Mouse (Mus musculus) kidney, embryonic 14.5 days (tissue): ENCODE measurements around the gene Urgcp. TPM values are rescaled to one million over a fixed set of nuclear protein-coding genes. Genes with fewer than 3 reads are reported as not detected.

Experiments
- ATAC-seq: fragments of 200-750 bp; cut with Nextera tagmentation; 2 replicates; pipeline ENCODE4 v1.8.0; 2017; ENCODE audit warnings: moderate number of reproducible peaks, mild to moderate bottlenecking, moderate TSS enrichment, moderate library complexity; ENCODE audit not compliant: low FRiP score, low TSS enrichment
- H3K27ac ChIP-seq: fragments of 300-500 bp; sonication (generic); 2 replicates; pipeline ENCODE4 v1.5.1; 2014; ENCODE audit warnings: low read depth, mild to moderate bottlenecking, low read length, moderate library complexity, mixed read lengths
- H3K27me3 ChIP-seq: fragments of 300-500 bp; sonication (generic); 2 replicates; pipeline ENCODE4 v1.6.1; 2014; ENCODE audit warnings: mild to moderate bottlenecking, low read length; ENCODE audit not compliant: control insufficient read depth, insufficient read depth
- H3K36me3 ChIP-seq: fragments of 300-500 bp; sonication (generic); 2 replicates; pipeline ENCODE4 v1.6.1; 2014; ENCODE audit warnings: low read length, mixed read lengths; ENCODE audit not compliant: control insufficient read depth, insufficient read depth
- H3K4me1 ChIP-seq: fragments of 300-500 bp; sonication (generic); 2 replicates; pipeline ENCODE4 v1.6.1; 2014; ENCODE audit warnings: low read length, mixed read lengths; ENCODE audit not compliant: control insufficient read depth, insufficient read depth
- H3K4me2 ChIP-seq: fragments of 300-500 bp; sonication (generic); replicated peaks from 2 replicates; pipeline ENCODE4 v1.6.1; 2014; ENCODE audit warnings: low read depth, mild to moderate bottlenecking, low read length
- H3K4me3 ChIP-seq: fragments of 300-500 bp; sonication (generic); 2 replicates; pipeline ENCODE4 v1.5.1; 2014; ENCODE audit warnings: mild to moderate bottlenecking, low read length
- H3K9ac ChIP-seq: fragments of 300-500 bp; sonication (generic); 2 replicates; pipeline ENCODE4 v1.6.1; 2014; ENCODE audit warnings: low read depth, mild to moderate bottlenecking, low read length, moderate library complexity
- H3K9me3 ChIP-seq: fragments of 300-500 bp; sonication (generic); 2 replicates; pipeline ENCODE4 v1.6.1; 2016; ENCODE audit warnings: low read length; ENCODE audit not compliant: control insufficient read depth
- WGBS: fragments of 180-500 bp; shearing (Covaris S2); extraction: QIAGEN DNeasy Blood & Tissue Kit; methylation state at CpG from one replicate; pipeline ENCODE4 v1.1.7; 2014; 5-methylcytosine and 5-hydroxymethylcytosine counted together
- polyA plus RNA-seq: library from polyadenylated mRNA; unstranded; fragments of >200 nt; fragmentation: Nextera tagmentation; extraction: Ambion mirVana; gene quantifications from 2 replicates; pipeline ENCODE4 v1.2.1, GENCODE M21; 2014

Gene Urgcp
- polyA plus RNA-seq, 1 experiment from 2014 or later, result 15.1 TPM

- peak overlapping the region; percentile 17 for H3K27ac ChIP-seq
- no peaks in the 10 kb centered on the region; the same call in 1 of the 2 replicates for H3K36me3 ChIP-seq
- ATAC-seq, result 0 out of 2 replicates have a peak, but pooled peaks have one; percentile 24
- no peaks in the 10 kb centered on the region for H3K9me3 ChIP-seq
- WGBS, result 17% methylated on average over 6 of the region's 6 CpGs
- H3K4me2 ChIP-seq, result peak overlapping the region; percentile 81
- peaks cover 7% of the 10 kb centered on the region; the same call in 1 of the 2 replicates for H3K4me1 ChIP-seq
- peak overlapping the region; percentile 64 for H3K4me3 ChIP-seq
- H3K9ac ChIP-seq, result peak overlapping the region; percentile 35; the same call in 1 of the 2 replicates
- H3K27me3 ChIP-seq, result no peaks in the 10 kb centered on the region
Measured at GRCm38 (mm10) chr11:5762633-5762982, 432 bp upstream of the Urgcp start.

GRCm38 (mm10) chr11:5753755-5754154, 8.4 kb downstream of the Urgcp start:
- H3K27ac ChIP-seq, result no peak overlapping the region
- no peaks in the 10 kb centered on the region for H3K4me1 ChIP-seq
- H3K4me3 ChIP-seq, result no peak overlapping the region
- ATAC-seq, result no peak
- WGBS, result 72% methylated on average over 2 of the region's 2 CpGs
- H3K9ac ChIP-seq, result no peak overlapping the region
- H3K9me3 ChIP-seq, result peaks cover 7% of the 10 kb centered on the region
- H3K36me3 ChIP-seq, result no peaks in the 10 kb centered on the region; the same call in 1 of the 2 replicates
- no peak overlapping the region for H3K4me2 ChIP-seq
- H3K27me3 ChIP-seq, result no peaks in the 10 kb centered on the region

GRCm38 (mm10) chr11:5744951-5745350, 17.2 kb downstream of the Urgcp start:
- Histone ChIP-seq H3K9me3 (no peaks in the 10 kb centered on the region), H3K4me3 (no peak overlapping the region), H3K9ac (no peak overlapping the region), H3K4me2 (no peak overlapping the region), H3K4me1 (peaks cover 3% of the 10 kb centered on the region; the same call in 1 of the 2 replicates), H3K27ac (no peak overlapping the region), H3K36me3 (no peaks in the 10 kb centered on the region), H3K27me3 (no peaks in the 10 kb centered on the region)
- 84% methylated on average over 2 of the region's 2 CpGs for WGBS
- ATAC-seq, result no peak

- no peak overlapping the region for H3K27ac ChIP-seq
- no peak overlapping the region for H3K4me3 ChIP-seq
- H3K9ac ChIP-seq, result no peak overlapping the region
- H3K36me3 ChIP-seq, result no peaks in the 10 kb centered on the region
- ATAC-seq, result no peak
- no peaks in the 10 kb centered on the region for H3K9me3 ChIP-seq
- 80% methylated on average over 7 of the region's 7 CpGs for WGBS
- H3K27me3 ChIP-seq, result no peaks in the 10 kb centered on the region
- H3K4me2 ChIP-seq, result no peak overlapping the region
- peaks cover 3% of the 10 kb centered on the region; the same call in 1 of the 2 replicates for H3K4me1 ChIP-seq
Measured at GRCm38 (mm10) chr11:5742106-5742505, 20.1 kb downstream of the Urgcp start.

- Histone ChIP-seq H3K4me3 (peak overlapping the region; percentile 89), H3K9me3 (no peaks in the 10 kb centered on the region), H3K36me3 (no peaks in the 10 kb centered on the region), H3K27ac (peak overlapping the region; percentile 82), H3K4me1 (peaks cover 3% of the 10 kb centered on the region; the same call in 1 of the 2 replicates), H3K4me2 (peak overlapping the region; percentile 94), H3K27me3 (no peaks in the 10 kb centered on the region), H3K9ac (peak overlapping the region; percentile 90)
- peak; percentile 91 for ATAC-seq
- WGBS, result 1% methylated on average over 48 of the region's 50 CpGs
Measured at GRCm38 (mm10) chr11:5740965-5741627, 21.1 kb downstream of the Urgcp start.

GRCm38 (mm10) chr11:5740599-5740964, 21.6 kb downstream of the Urgcp start:
- H3K27ac ChIP-seq, result peak overlapping the region; percentile 82
- ATAC-seq, result peak; percentile 59
- H3K36me3 ChIP-seq, result no peaks in the 10 kb centered on the region
- no peaks in the 10 kb centered on the region for H3K9me3 ChIP-seq
- H3K4me1 ChIP-seq, result peaks cover 3% of the 10 kb centered on the region; the same call in 1 of the 2 replicates
- peak overlapping the region; percentile 90 for H3K9ac ChIP-seq
- WGBS, result 1% methylated on average over 26 of the region's 26 CpGs
- no peaks in the 10 kb centered on the region for H3K27me3 ChIP-seq
- peak overlapping the region; percentile 89 for H3K4me3 ChIP-seq
- H3K4me2 ChIP-seq, result peak overlapping the region; percentile 94

- no peak for ATAC-seq
- Histone ChIP-seq H3K27me3 (no peaks in the 10 kb centered on the region), H3K36me3 (no peaks in the 10 kb centered on the region), H3K4me3 (no peak overlapping the region), H3K4me2 (peak overlapping the region; percentile 94; the same call in 1 of the 2 replicates), H3K27ac (no peak overlapping the region), H3K9ac (0 out of 2 replicates have a peak overlapping the region, but pooled peaks have one; percentile 18), H3K4me1 (peaks cover 3% of the 10 kb centered on the region; the same call in 1 of the 2 replicates), H3K9me3 (no peaks in the 10 kb centered on the region)
- 73% methylated on average over 3 of the region's 3 CpGs for WGBS
Measured at GRCm38 (mm10) chr11:5739846-5740245, 22.3 kb downstream of the Urgcp start.

GRCm38 (mm10) chr11:5738888-5739632, 23.1 kb downstream of the Urgcp start:
- 82% methylated on average over 5 of the region's 5 CpGs for WGBS
- Histone ChIP-seq H3K9ac (no peak overlapping the region), H3K4me2 (no peak overlapping the region)

GRCm38 (mm10) chr11:5737137-5737536, 25.0 kb downstream of the Urgcp start:
- WGBS, result 89% methylated on average over 5 of the region's 5 CpGs
- H3K9ac ChIP-seq, result no peak overlapping the region
- no peak for ATAC-seq
- no peak overlapping the region for H3K4me3 ChIP-seq
- peaks cover 3% of the 10 kb centered on the region; the same call in 1 of the 2 replicates for H3K4me1 ChIP-seq
- no peak overlapping the region for H3K27ac ChIP-seq
- no peak overlapping the region for H3K4me2 ChIP-seq
- H3K27me3 ChIP-seq, result no peaks in the 10 kb centered on the region
- no peaks in the 10 kb centered on the region for H3K36me3 ChIP-seq
- no peaks in the 10 kb centered on the region for H3K9me3 ChIP-seq

More at GRCm38 (mm10) chr11:5738888-5739632, 23.1 kb downstream of the Urgcp start:
- Histone ChIP-seq H3K4me3 (no peak overlapping the region), H3K36me3 (no peaks in the 10 kb centered on the region), H3K27ac (no peak overlapping the region), H3K9me3 (no peaks in the 10 kb centered on the region), H3K27me3 (no peaks in the 10 kb centered on the region), H3K4me1 (peaks cover 3% of the 10 kb centered on the region; the same call in 1 of the 2 replicates)
- no peak for ATAC-seq
